Mouse (Mus musculus) retina, postnatal 1 day (tissue): Measurements from ENCODE around the gene Hoxd8.
A peak's percentile ranks its signal among the peaks of the same experiment; 100 is the strongest.

Source experiments
- DNase-seq: peaks from one replicate; pipeline ENCODE4 v3.0.0-alpha.2; 2012

Gene Hoxd8

GRCm38 (mm10) chr2:74670632-74671188 lies 33.7 kb upstream of the Hoxd8 start:
- DNase-seq, result no peak

- no peak for DNase-seq
Observed at GRCm38 (mm10) chr2:74671847-74672246, 32.6 kb upstream of the Hoxd8 start.

- DNase-seq, result peak; percentile 85
Observed at GRCm38 (mm10) chr2:74672481-74673362, 31.7 kb upstream of the Hoxd8 start.

DNA sequence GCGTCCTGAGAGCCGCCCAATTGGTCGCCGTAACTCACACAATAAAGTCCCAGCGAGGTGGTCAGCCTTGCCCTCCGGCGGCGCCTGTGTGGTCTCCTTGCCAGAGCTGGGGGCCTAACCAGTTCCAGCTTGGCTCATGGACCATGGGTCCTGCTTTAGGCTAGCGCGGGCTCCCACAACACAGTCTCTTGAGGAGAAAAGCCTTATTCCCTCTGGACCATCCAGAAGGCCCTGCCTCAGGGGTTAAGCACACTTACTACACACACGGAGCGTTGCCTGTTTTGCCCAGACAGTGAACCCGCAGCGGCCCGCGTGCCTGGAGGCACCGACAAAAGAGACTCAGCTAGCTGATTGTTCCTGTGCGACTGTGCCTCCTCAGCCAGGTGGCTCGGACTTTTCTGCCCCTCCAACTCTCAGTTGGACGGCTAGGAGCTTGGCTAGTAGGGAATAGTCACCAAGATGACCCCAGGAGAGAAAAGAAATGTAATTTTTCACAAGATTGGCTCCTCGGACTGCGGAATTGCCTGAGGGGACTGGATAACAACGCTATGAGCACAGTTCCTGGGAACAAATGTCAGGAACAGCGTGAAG lies 30.5 kb upstream of the Hoxd8 start:
- DNase-seq, result no peak

DNA sequence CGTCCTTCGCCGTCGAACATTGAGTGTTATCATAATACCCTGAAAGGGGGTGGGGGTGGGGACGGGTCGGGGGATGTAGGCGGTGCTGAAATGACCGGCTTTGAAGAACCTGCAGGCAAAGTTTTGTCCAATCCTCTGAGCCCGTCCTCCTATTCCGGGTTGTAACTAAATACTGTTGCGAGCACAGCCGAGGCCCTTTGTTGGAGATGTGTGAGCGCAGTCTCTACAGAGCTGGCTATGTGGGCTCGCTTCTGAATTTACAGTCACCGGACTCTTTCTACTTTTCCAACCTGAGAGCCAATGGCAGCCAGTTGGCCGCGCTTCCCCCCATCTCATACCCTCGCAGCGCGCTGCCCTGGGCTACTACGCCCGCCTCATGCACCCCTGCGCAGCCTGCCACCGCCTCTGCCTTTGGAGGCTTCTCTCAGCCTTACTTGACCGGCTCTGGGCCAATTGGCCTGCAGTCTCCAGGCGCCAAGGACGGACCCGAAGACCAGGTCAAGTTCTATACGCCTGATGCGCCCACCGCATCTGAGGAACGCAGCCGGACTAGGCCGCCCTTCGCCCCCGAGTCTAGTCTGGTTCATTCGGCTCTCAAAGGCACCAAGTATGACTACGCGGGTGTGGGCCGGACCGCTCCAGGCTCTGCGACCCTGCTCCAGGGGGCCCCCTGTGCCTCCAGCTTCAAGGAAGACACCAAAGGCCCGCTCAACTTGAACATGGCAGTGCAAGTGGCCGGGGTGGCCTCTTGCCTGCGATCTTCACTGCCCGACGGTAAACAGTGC lies 29.3 kb upstream of the Hoxd8 start, which contains the start of gene Hoxd12:
Gene Hoxd12, plus strand, starts transcription at position 133 of the 785 bp plus-strand sequence.
- DNase-seq, result no peak

- DNase-seq, result no peak
Observed at GRCm38 (mm10) chr2:74675666-74676282, 28.6 kb upstream of the Hoxd8 start.

GRCm38 (mm10) chr2:74676376-74677052 lies 27.9 kb upstream of the Hoxd8 start:
- DNase-seq, result no peak

- no peak for DNase-seq
Observed at GRCm38 (mm10) chr2:74677106-74677505, 27.3 kb upstream of the Hoxd8 start.

GRCm38 (mm10) chr2:74678891-74679595 lies 25.4 kb upstream of the Hoxd8 start, which contains the start of gene Hoxd11:
Gene Hoxd11, plus strand, starts transcription at chr2:74679557.
- DNase-seq, result no peak

DNA sequence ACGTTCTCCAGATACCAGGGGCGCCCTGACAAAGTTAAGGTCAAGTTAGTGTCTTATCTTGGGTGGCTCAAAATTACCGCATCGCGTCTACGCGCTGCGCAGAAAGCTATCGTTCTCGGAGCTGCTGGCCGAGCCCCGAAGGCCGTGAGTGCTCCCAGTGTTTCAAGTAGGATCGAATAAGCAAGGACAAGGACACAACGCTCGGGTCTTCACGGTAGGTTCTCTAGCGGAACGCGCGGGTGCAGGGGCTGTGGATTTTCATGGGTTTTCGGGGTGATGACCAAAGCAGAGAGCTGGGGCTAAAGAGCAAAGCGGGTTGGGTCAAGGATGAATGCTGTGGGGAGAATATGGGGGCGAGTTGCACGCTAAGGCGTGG lies 24.8 kb upstream of the Hoxd8 start:
- no peak for DNase-seq

GRCm38 (mm10) chr2:74679980-74680379 lies 24.4 kb upstream of the Hoxd8 start:
- DNase-seq, result no peak

GRCm38 (mm10) chr2:74680561-74681398 lies 23.6 kb upstream of the Hoxd8 start:
- DNase-seq, result no peak

DNA sequence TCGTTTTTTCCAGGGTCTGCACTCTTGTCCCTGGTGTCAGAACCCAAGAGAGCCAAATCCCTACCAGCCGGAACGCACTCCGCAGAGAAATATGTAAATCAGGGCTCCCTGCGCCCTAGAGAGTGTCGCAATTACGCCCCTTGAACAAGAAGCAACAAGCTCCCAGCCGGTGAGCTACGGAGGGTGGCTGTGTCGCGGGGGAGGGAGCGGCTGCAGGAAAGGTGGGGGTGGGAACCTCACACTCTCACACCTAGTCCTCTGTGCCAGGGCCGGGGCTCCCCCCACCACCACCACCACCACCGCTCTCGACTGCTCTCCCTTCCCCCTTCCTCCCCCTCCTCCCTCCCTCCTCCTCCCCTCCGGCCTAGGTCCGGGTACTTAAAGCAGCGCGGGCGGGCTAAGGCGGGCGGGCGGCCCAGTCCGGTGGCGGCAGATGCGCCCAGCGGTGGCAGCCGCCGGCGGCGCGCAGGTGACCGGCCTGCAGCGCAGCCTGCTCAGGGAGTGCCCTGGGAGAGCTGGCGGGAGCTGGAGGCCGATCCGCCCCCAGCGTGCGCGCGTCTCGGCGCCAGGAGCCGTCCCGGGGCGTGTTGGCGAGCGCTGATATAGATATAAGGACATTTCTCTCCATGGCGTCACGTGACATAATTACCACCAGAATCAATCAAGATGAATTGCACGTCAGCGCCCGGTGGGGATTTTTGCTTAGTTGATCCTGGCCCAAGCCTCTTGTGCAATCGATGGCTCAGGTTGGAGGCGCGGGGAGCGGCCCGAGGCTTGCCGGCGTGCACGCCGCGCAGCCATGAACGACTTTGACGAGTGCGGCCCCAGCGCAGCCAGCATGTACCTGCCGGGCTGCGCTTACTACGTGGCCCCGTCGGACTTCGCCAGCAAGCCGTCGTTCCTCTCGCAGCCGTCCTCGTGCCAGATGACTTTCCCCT lies 22.6 kb upstream of the Hoxd8 start:
- DNase-seq, result no peak

GRCm38 (mm10) chr2:74682796-74683195 lies 21.6 kb upstream of the Hoxd8 start:
- DNase-seq, result no peak

DNA sequence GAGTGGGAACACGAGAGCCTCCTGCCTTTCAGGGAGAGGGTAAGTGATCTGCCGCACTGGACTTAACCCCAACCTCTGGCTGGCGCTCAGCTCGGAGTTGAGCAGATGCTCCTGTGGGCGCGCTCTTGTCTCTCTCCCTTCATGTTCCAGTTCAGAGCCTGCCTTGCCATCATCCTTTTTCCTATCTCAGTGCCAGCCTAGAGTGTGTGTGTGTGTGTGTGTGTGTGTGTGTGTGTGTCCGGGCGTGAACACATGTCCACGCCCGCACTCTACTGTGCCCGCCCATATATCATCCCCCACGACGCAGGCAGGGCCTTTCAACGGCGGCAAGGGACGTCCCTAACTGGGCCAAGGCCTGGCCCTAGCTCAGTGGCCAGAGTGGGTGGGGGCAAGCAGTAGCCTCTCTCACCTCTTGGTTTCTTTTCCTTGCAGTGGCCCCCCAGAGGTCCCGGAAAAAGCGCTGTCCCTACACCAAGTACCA lies 20.9 kb upstream of the Hoxd8 start:
- no peak for DNase-seq

DNA sequence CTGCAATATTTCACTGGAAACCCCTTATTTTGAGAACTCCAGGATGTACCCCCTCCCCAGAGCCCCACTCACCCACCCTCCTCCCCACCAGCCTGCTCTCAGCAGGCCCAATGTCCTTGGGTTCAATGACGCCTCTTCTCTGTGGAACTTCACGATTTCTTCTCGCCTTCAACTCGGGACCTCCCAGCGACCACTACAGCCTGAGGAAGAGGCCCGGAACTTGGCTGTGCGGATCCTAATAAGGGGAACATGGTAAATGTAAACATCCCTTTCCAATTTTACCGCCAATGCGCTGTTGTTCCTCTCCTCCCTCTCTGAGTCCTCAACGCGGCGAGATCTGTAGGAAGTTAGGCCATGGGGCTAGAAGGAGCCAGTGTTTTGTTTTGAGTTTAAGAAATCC lies 20.3 kb upstream of the Hoxd8 start:
- no peak for DNase-seq

DNA sequence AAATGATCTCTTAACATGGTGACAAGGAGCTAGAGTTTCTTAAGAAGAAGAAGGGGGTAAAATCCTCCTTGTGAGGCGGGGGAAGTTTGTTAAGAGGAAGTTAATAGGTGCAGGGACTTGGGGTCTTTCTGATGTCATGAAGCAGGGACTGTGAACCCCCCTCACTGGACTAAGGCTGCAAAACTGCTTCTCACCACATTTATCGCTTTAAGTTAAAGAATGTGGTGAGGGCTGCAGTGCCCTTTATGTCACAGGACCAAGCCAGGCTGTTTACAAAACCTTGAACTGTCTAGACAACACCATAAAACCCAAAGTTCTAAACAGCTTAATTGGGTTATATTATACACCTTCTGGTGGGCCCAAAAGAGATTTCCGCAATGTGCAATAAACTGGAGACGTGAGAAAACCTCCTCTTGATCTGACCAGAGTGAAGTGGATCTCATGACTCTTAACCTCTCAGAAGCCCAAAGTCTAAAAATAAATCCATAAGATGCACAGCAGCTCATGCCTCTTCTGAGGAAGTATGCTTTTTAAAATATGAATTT lies 19.3 kb upstream of the Hoxd8 start:
- DNase-seq, result no peak

DNA sequence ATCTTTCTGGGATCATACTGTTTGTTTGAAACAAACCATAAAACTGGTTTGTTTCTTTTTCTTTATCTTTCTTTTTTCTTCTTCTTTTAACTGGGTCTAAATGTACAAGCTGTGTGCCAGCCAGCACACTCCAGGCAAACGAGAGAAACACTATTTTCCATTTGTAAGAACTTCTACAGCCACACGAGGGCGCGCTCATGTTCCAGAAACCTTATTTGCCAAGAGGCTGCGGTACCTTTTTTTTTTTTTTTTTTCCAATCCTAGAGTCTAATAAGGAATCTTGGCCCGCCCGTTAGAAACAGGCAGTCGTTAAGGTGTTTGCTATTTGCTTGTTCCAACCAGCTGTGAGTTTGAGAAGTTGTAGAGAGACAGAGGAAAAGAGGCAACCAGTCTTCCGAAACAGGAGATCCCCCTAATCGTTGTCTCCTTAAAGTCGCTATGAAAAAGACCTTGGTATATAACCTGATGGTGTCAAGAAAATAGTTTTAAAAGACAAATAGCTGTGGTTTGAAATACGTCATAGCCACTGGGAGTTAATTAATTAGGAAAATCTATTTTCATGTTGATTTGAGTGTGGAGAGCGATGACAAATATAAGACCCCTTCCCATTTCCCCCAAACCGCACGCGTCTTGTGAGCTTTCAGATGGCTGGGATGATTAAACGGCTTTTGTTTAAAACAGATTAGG lies 18.0 kb upstream of the Hoxd8 start:
- peak; percentile 83 for DNase-seq
